Mouse (Mus musculus): ENCODE measurements around the gene Spesp1.

- TF ChIP-seq CTCF (IDR thresholded peaks at IDR 0.05; ENCODE audit: borderline replicate concordance, control insufficient read depth, extremely low read depth, insufficient read depth, low read length, poor library complexity) (no peak), POLR2A (IDR thresholded peaks at IDR 0.05; ENCODE audit: control insufficient read depth, extremely low read depth, insufficient read depth, low read length, poor library complexity) (no peak)
Observed at GRCm38 (mm10) chr9:62323816-62324215, 41.8 kb upstream of the Spesp1 start.
